Mouse (Mus musculus): Measurements from ENCODE around the gene Olfr1248.
"Not testable (repeated sequence)": the region's sequence is repeated elsewhere in the genome, so short reads cannot be mapped to it uniquely, and the experiment has no call there.

The Olfr1248 gene

DNA sequence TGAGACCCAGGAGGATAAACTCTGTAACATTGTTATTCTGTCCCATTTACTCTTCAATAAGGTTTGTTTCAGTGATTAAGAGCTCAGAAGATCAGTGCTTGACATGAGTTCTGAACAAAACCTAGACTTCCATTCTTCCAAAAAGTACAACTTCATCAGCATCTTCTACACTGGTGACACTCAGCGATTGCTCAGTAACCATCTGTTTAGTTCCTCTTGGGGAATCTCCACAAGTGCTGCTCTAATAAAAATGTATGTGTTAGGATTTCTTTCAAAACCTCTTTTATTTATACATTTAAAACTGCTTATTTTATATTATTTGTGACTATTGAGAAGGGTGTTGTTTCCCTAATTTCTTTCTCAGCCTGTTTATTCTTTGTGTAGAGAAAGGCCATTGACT is at the start of gene Olfr1248:
Gene Olfr1248, minus strand, starts transcription at position 101 of the 400 bp plus-strand sequence.
- DNase-seq = not testable (repeated sequence)

DNA sequence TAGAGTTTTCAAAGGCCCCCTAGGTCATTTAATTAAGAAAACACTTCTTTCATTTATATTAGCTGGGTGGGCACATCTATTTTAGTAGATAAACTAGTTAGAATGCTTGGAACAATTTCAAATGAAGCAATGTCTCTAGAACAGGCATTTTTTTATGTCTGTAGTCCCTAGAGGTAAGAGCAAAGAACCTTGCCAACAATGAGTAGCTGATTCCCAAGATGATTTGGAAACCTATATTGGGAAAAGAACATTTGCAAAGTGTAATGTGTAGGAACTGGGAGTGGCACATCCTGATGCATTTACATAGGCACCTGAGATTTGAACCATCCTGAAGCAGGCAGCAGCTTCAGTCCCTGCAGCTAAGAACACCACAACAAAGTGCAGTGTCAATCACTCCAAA is 43.3 kb upstream of the Olfr1248 start, which contains the start of gene Olfr1250:
Gene Olfr1250, minus strand, starts transcription at position 101 of the 400 bp plus-strand sequence.
- no peak for DNase-seq

DNA sequence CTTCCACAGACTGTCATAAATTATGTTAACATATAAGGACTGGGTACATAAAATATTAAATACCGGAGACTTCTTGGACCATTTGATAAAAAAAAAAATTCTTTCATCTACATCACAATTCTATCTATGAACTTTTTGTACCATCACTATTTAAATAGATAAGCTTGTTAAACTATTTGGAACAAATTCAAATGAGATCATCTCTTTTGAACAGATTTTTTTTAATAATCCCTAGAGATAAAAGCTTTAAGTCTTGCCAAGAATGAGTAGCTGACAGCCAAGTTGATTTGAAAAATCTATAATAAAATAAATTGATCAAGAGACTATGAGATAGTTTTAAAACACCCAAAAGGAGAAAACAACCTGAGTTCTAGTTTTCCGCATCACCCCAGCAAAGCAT is 16.8 kb upstream of the Olfr1248 start, which contains the start of gene Olfr1249:
Gene Olfr1249, minus strand, starts transcription at position 101 of the 400 bp plus-strand sequence.
- DNase-seq = no peak

DNA sequence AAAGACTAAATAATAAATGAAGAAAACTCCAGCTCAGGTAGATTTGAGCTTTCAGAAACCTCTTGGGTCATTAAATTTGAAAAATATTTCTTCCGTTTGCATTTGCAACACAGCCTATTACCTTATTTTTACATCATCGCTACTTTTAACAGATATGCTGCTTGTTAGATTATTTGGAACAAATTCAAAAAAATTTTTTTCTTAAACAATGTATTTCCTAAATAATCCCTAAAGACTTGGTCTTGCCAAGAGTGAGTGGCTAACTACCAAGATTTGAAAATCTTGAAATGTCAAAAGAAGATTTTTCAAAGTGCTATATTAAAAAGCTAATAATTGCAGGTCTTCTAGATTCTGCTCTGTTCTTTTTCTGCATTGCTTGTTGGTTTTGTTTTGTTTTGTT is 4.0 kb downstream of the Olfr1248 start, which contains the start of gene Olfr1247:
Gene Olfr1247, minus strand, starts transcription at position 101 of the 400 bp plus-strand sequence.
- DNase-seq = no peak

DNA sequence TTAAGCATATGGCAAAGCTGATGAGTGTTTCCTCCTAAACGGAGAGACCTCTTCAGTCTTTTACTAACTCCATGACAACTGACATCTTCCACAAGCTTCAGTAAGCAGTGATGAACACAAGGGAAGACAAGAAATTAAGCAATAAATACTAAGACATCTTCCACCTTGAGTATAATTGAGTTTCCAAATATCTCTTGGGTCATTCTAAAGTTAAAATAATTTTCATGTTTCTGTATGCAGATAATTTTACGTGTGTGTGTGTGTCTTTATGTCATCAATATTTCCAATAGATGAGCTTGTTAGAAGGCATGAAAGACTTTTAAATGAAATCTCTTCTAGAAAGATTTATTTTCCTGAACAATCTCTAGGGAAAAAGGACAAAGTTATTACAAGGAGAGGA is 25.0 kb downstream of the Olfr1248 start, which contains the start of gene Olfr1246:
Gene Olfr1246, minus strand, starts transcription at position 101 of the 400 bp plus-strand sequence.
- DNase-seq = no peak

DNA sequence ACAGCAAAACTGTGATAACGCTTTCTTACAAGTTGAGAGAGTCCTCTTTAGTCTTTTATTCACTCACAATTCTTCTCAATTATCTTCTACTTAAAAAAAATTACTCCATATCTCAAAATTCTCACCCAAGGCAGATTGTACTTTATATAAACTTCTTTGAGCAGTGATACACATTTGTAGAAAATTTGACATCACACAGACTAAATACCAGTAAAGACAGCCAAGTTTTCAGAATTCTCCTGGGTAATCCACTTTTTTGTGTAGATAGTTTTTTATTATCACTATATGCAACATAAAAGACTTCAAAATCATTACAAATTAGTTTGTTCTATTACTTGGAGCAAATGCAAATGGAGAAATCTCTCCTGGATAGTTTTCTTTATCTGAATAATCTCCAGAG is 39.7 kb downstream of the Olfr1248 start, which contains the start of gene Olfr1245:
Gene Olfr1245, minus strand, starts transcription at position 101 of the 400 bp plus-strand sequence.
- DNase-seq = no peak

Data from thymus, postnatal 25 days (tissue).